Mouse (Mus musculus): ENCODE results near the gene Slc22a14.

GRCm38 (mm10) chr9:119298563-119298962 is 66.8 kb downstream of the Slc22a14 start:
- TF ChIP-seq CTCF (IDR thresholded peaks at IDR 0.05; ENCODE audit: borderline replicate concordance, extremely low read depth, insufficient read depth, insufficient read length) (no peak), POLR2A (IDR thresholded peaks at IDR 0.05; ENCODE audit: borderline replicate concordance, extremely low read depth, insufficient read depth, insufficient read length, poor library complexity, severe bottlenecking) (no peak)

Measured in brain, embryonic 14.5 days (tissue).